Mouse (Mus musculus) MEL (cell line): ENCODE results near the gene Ccl21a. TPM values are rescaled to one million over a fixed set of nuclear protein-coding genes. Genes with fewer than 3 reads are reported as not detected.
"Not testable (repeated sequence)": the region's sequence is repeated elsewhere in the genome, so short reads cannot be mapped to it uniquely, and the experiment has no call there.

Experiments used
- DNase-seq: peaks from one replicate; pipeline ENCODE4 v3.0.0; 2011; ENCODE audit warnings: low read depth, low spot score
- H3K27ac ChIP-seq: 2 replicates; pipeline ENCODE4 v1.5.1; 2012; ENCODE audit warnings: low read depth, mild to moderate bottlenecking, control low read depth, low read length, moderate library complexity; ENCODE audit not compliant: control insufficient read depth
- H3K27me3 ChIP-seq, 2 experiments: fragments of 150-350 bp in 1 of 2; sonication (generic) in 1 of 2; 2 replicates each; pipeline ENCODE4 v1.6.1; 2012; ENCODE audit warnings: low read length in 2 of 2, mild to moderate bottlenecking in 2 of 2, improper control_type of control experiment in 1 of 2, moderate library complexity in 1 of 2; ENCODE audit not compliant: insufficient read depth in 2 of 2, control insufficient read depth in 1 of 2
- H3K36me3 ChIP-seq, 2 experiments: 2 replicates each; pipeline ENCODE4 v1.6.1; 2012 to 2014; ENCODE audit warnings: low read length in 2 of 2, improper control_type of control experiment in 1 of 2, inconsistent platforms in 1 of 2, mild to moderate bottlenecking in 1 of 2; ENCODE audit not compliant: insufficient read depth in 2 of 2, control insufficient read depth in 1 of 2
- H3K4me1 ChIP-seq, 2 experiments: fragments of 150-350 bp in 1 of 2; sonication (generic) in 1 of 2; 2 replicates each; pipeline ENCODE4 v1.6.1; 2012; ENCODE audit warnings: low read length in 2 of 2, improper control_type of control experiment in 1 of 2, mild to moderate bottlenecking in 1 of 2; ENCODE audit not compliant: insufficient read depth in 2 of 2, control insufficient read depth in 1 of 2
- H3K4me3 ChIP-seq, 2 experiments: fragments of 150-350 bp in 1 of 2; sonication (generic) in 1 of 2; 2 replicates each; pipeline ENCODE4 v1.5.1; 2012; ENCODE audit warnings: low read depth in 2 of 2, low read length in 2 of 2, mild to moderate bottlenecking in 2 of 2, moderate library complexity in 2 of 2, control low read depth in 1 of 2, improper control_type of control experiment in 1 of 2; ENCODE audit not compliant: control insufficient read depth in 1 of 2, insufficient read depth in 1 of 2
- H3K79me2 ChIP-seq: 2 replicates; pipeline ENCODE4 v1.6.1; 2012; ENCODE audit warnings: mild to moderate bottlenecking, low read length, moderate library complexity; ENCODE audit not compliant: control insufficient read depth, poor library complexity, insufficient read depth
- H3K9ac ChIP-seq: 2 replicates; pipeline ENCODE4 v1.6.1; 2012; ENCODE audit warnings: low read depth, mild to moderate bottlenecking, control low read depth, low read length, moderate library complexity; ENCODE audit not compliant: control insufficient read depth, poor library complexity, severe bottlenecking
- H3K9me3 ChIP-seq: fragments of 150-350 bp; sonication (generic); replicated peaks from 2 replicates; pipeline ENCODE4 v1.6.1; 2012; ENCODE audit warnings: mild to moderate bottlenecking, low read length, improper control_type of control experiment, moderate library complexity; ENCODE audit not compliant: insufficient read depth
- polyA plus RNA-seq, 2 experiments: library from polyadenylated mRNA; stranded (reverse) in 1 of 2; unstranded in 1 of 2; fragments of >175 nt in 1 of 2; fragments of >200 nt in 1 of 2; gene quantifications; 2 replicates each; pipeline versions ENCODE4 v1.2.1 to v1.2.4; 2012; ENCODE audit warnings: low replicate concordance in 2 of 2, low read depth in 1 of 2; ENCODE audit not compliant: insufficient read length in 2 of 2, insufficient read depth in 1 of 2, missing spikeins in 1 of 2
- total RNA-seq: library from RNA; depleted of rRNA; stranded (reverse); fragments of 300-350 nt; gene quantifications from 2 replicates; pipeline ENCODE4 v1.2.3, GENCODE M21; 2012; rRNA removed

Gene Ccl21a
- total RNA-seq: not detected in 2 replicates
- polyA plus RNA-seq: not detected

DNA sequence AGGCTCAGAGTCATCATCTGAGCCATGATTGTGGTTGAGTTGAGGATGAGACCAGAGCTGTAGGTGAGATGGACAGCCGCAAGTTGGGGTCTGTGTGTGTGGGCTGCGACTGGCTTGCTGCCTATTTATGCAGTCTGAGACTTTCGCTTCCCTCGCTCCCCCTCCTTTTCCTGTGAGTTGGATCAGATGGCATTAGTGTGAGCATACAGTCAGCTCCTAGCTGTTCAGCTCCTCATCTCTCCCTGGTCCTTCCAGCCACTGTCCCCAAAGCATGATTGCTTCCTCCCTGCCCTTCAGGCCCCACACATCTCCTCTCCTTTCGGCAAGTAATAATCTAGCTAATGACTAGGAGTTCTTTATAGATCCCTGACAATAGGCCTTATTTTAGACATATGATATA, at the start of gene Ccl21a:
Gene Ccl21a (minus strand): TSS at position 101 of the 400 bp plus-strand sequence.
- not testable (repeated sequence) for H3K27ac ChIP-seq, H3K79me2 ChIP-seq, H3K4me3 ChIP-seq, H3K9me3 ChIP-seq, H3K36me3 ChIP-seq, H3K4me1 ChIP-seq, H3K27me3 ChIP-seq, DNase-seq, H3K9ac ChIP-seq

DNA sequence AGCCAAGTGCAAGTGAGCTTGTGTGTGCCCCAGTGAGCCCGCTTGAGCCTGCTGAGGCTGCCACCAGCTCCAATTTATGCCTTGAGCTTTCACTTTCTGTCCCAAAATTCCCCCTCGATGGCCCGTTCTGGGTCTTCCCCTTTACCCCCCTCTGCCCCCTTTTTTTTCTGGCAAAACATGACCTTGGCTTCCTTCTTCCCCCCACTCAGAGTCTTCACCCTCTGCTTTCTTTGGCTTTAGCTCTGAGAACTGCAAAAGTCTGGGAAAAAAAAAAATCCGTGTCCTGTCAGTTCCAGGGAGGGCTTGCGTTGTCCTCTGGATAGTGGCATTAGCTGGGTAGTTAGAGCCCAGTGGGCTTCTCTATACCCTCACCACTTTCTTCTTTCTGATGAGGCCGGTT, 17.3 kb downstream of the Ccl21a start, which contains the start of gene Ccl19:
Gene Ccl19 (minus strand): TSS at position 101 of the 400 bp plus-strand sequence.
- H3K9ac ChIP-seq, H3K36me3 ChIP-seq, H3K79me2 ChIP-seq: not testable (repeated sequence)

DNA sequence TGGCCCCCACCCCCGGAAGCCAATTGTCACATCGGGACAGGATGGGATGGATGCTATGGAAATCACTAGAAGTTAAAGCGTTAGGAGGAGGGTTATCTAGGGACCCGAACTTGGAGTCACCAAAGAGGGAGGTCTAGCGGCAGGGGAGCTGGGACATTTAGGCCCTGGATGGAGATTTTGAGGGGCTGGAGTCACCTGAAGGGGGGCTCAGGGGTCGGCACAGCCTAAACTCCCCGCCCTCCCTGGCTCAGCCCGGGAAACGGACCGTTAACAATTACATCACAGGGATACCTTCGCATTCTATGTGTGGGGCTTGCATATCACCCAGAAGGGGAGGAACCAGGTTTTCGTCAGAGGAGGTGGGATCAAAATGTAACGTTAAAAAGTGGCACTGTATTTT, 38.5 kb downstream of the Ccl21a start, which contains the start of gene 4930578G10Rik:
Gene 4930578G10Rik (plus strand): TSS at position 301 of the 400 bp plus-strand sequence.
- not testable (repeated sequence) for DNase-seq, H3K27me3 ChIP-seq, H3K36me3 ChIP-seq, H3K9me3 ChIP-seq, H3K9ac ChIP-seq, H3K27ac ChIP-seq, H3K79me2 ChIP-seq, H3K4me1 ChIP-seq, H3K4me3 ChIP-seq

More for the DNA sequence above, 17.3 kb downstream of the Ccl21a start, which contains the start of gene Ccl19:
- not testable (repeated sequence) for H3K27ac ChIP-seq, DNase-seq, H3K27me3 ChIP-seq, H3K4me1 ChIP-seq, H3K4me3 ChIP-seq, H3K9me3 ChIP-seq

Other genes starting within 250 kb of the Ccl21a start
- gene Fam205a2, start 245.8 kb downstream of the Ccl21a start, total RNA-seq: not detected in 2 replicates
- gene Fam205a2, start 245.8 kb downstream of the Ccl21a start, polyA plus RNA-seq: not detected
- not detected in 2 replicates for gene Gm10591, start 161.8 kb downstream of the Ccl21a start, total RNA-seq
- not detected for gene Gm10591, start 161.8 kb downstream of the Ccl21a start, polyA plus RNA-seq
- gene Gm2564, start 144.3 kb downstream of the Ccl21a start, total RNA-seq: not detected in 2 replicates
- gene Gm2564, start 144.3 kb downstream of the Ccl21a start, polyA plus RNA-seq: under 1 TPM in 1 of 2 experiments, not detected in 1; 0.13 TPM
- gene Ccl27b, start 118.7 kb downstream of the Ccl21a start, total RNA-seq: not detected in 2 replicates
- not detected for gene Ccl27b, start 118.7 kb downstream of the Ccl21a start, polyA plus RNA-seq
- not detected in 2 replicates for gene Il11ra2, start 112.1 kb downstream of the Ccl21a start, total RNA-seq
- under 1 TPM in 1 of 2 experiments, not detected in 1; 0.06 TPM for gene Il11ra2, start 112.1 kb downstream of the Ccl21a start, polyA plus RNA-seq
- not detected in 2 replicates for gene 4930578G10Rik, start 38.4 kb downstream of the Ccl21a start, total RNA-seq
- gene 4930578G10Rik, start 38.4 kb downstream of the Ccl21a start, polyA plus RNA-seq: not detected
- not detected in 2 replicates for gene Ccl19, start 17.4 kb downstream of the Ccl21a start, total RNA-seq
- under 1 TPM in 1 of 2 experiments, not detected in 1; 0.10 TPM for gene Ccl19, start 17.4 kb downstream of the Ccl21a start, polyA plus RNA-seq
- not detected in 2 replicates for gene Fam205a1, start 79.9 kb upstream of the Ccl21a start, total RNA-seq
- under 1 TPM in 1 of 2 experiments, not detected in 1; 0.01 TPM for gene Fam205a1, start 79.9 kb upstream of the Ccl21a start, polyA plus RNA-seq
- not detected in 2 replicates for gene Gm12394, start 82.8 kb upstream of the Ccl21a start, total RNA-seq
- under 1 TPM in 1 of 2 experiments, not detected in 1; 0.10 TPM for gene Gm12394, start 82.8 kb upstream of the Ccl21a start, polyA plus RNA-seq
- gene Fam205c, start 100.2 kb upstream of the Ccl21a start, total RNA-seq: not detected in 2 replicates
- not detected for gene Fam205c, start 100.2 kb upstream of the Ccl21a start, polyA plus RNA-seq
- gene Phf24, start 142.7 kb upstream of the Ccl21a start, total RNA-seq: 0.07 and 0.31 TPM in 2 replicates
- under 1 TPM in 1 of 2 experiments, not detected in 1; 0.92 TPM for gene Phf24, start 142.7 kb upstream of the Ccl21a start, polyA plus RNA-seq
- 0.73 and 1.0 TPM in 2 replicates for gene Dnajb5, start 175.8 kb upstream of the Ccl21a start, total RNA-seq
- 1 to 10 TPM in 1 of 2 experiments, not detected in 1; 1.8 TPM for gene Dnajb5, start 175.8 kb upstream of the Ccl21a start, polyA plus RNA-seq
- gene 1700022I11Rik, start 195.6 kb upstream of the Ccl21a start, total RNA-seq: 0.54 and 0.65 TPM in 2 replicates
- under 1 TPM in 1 of 2 experiments, not detected in 1; 0.39 TPM for gene 1700022I11Rik, start 195.6 kb upstream of the Ccl21a start, polyA plus RNA-seq
- gene Vcp, start 226.5 kb upstream of the Ccl21a start, total RNA-seq: 264 and 319 TPM in 2 replicates
- gene Vcp, start 226.5 kb upstream of the Ccl21a start, polyA plus RNA-seq: 100 to 1,000 TPM; 420 to 792 TPM
- 10.1 and 11.4 TPM in 2 replicates for gene Fancg, start 236.5 kb upstream of the Ccl21a start, total RNA-seq
- 10 to 100 TPM in 1 of 2 experiments, not detected in 1; 24.6 TPM for gene Fancg, start 236.5 kb upstream of the Ccl21a start, polyA plus RNA-seq